Mouse (Mus musculus): ENCODE data around the gene C87436. TPM values are rescaled to one million over a fixed set of nuclear protein-coding genes. Genes with fewer than 3 reads are reported as not detected.

The C87436 gene
- total RNA-seq (2021): 26.0 and 31.3 TPM in 2 replicates
- long read RNA-seq, partial matches to known transcripts: 3 of 22 reads
- long read RNA-seq, other reads (novel, unspliced or antisense): 15 of 22 reads

DNA sequence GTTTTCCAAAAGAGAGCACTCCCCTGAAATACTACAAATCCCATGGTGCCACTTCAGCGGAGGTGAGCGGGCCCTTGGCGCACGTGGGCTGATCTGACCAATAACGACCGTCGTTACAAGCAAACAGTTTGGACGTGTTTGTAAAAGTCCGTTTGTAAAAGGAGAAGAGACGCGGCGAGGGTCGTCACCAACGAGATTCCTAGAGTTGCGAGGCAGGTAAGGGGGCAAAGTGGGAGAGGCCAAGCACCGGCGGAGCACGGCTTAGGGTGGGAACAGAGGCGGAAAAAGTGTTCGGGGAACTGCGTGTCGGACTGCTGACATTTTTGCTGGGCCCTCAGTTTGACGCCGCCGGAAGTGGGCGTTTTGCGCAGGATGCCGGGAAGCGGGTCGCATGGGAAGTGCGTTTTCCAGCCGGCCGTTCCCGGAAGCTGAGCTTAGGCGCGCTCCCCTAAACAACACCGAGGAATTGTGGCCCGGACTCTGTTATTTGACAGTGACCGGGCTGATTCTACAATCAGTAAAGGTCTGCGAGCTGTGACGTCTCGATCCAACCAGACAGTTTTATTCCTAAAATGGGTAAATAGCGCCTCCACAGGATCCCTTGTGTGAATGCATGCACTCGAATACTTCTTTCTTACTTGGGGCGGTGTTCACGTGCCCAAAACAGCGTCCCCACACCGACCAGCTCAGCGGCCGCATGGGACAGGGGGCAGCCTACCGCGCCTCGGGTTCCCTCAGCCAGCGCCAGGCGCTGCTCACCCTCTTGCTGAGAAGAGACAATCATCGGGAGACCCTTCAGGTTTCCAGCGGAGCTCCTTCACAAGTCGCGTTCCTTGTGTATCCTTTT lies at the start of gene C87436:
C87436 (plus strand) TSS at position 103 of the 847 bp plus-strand sequence.
- peak; percentile 94 for DNase-seq

DNA sequence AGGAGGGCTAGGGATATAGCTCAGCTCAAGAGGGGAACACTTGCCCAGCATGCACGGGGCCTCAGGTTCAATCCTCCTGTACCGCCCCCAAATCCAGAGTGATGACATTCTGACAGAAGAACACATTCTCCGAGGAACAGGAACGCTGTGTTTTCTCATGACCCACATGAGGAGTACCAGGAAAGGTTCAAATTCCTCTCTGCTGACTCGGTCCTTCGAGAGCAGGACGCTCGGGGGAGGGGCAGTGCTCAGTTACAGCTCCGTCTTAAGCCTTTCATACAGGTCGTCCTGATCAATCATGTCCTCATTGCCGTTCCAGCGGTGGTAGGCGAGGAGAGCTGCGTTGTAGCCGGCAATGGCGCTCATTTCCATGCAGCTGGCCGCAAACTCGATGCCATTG lies 49.7 kb upstream of the C87436 start:
- DNase-seq: no peak

DNA sequence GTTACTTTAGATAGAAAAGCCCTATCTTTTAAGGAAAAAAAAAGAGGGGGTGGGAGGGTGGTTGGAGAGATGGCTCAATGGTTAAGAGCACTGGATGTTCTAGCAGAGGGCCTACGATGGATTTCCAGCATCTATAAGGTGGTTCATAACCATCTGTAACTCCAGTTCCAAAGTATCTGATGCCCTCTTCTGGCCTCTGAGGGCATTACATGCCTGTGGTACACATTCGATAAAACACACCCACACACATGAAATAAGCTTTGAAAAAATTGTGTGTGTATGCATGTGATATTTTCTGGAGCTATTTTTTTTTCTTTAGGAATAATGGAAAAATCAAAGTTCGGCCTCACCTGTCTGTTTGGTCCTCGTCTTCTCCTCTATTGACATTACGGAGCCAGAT lies 46.8 kb upstream of the C87436 start:
- DNase-seq: no peak

DNA sequence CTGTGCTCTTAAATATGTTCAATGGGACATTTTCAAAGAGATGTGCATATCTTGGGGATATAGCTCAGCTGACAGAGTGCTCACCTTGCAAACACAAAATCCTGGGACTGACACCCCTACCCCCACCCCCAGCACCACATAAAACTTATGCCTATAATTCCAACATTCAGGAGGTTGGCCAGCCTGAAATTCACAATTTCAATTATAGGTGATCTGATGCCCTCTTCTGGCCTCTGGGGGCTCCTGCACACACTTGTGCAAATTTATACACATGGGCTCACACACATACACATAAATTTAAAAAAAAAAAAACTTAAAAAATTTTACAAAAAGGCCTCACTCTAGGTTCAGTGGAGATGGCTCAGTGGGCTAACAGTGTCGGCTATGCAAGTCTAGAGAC lies 45.0 kb upstream of the C87436 start:
- DNase-seq: no peak

DNA sequence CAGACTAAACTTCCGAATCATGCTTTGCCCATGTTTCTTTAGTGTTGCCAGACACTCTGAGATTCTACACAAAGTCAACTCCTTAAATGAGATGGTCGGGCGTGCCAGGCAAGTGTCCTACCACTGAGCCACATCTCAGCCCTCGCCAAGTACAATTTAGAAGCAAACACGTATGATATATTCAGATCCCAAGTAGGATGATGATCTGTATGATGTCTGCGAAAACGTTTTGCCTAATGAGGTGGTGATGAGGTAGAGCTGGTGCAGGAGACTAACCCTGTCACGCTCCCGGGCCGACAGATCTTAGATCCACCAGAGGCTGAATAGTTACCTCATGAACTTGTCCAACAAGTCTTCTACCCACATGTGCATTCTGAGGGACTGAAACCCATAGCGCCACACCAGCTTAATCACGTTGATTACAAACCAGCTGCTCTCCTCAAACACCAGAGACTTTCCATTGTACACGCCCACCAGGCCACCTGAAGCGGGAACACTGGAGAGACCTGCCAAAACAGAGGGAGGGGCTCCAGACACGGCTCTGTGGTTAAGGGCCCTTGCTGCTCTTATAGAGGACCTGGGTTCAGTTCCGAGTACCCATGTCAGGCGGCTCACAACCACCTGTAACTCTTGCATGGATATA lies 44.0 kb upstream of the C87436 start:
- no peak for DNase-seq

DNA sequence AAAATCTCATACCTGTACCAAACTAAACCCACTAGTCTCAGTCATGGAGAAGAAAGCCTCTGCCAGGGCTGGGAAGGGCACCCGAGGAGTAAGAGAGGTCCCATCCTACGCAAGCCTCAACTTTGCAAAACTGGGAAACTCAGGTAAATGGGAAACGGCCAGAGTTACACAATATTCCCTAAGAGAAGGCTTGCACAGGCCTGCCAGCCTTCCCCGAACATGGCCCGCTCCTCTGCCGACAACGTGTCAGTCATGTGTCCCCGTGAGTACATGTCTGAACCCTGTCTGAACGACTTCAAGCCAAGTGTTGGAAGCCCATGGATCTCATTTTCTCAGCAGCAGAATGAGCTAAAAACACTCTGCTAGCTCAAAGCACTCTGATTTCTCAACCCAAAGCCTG lies 43.2 kb upstream of the C87436 start:
- DNase-seq: no peak

DNA sequence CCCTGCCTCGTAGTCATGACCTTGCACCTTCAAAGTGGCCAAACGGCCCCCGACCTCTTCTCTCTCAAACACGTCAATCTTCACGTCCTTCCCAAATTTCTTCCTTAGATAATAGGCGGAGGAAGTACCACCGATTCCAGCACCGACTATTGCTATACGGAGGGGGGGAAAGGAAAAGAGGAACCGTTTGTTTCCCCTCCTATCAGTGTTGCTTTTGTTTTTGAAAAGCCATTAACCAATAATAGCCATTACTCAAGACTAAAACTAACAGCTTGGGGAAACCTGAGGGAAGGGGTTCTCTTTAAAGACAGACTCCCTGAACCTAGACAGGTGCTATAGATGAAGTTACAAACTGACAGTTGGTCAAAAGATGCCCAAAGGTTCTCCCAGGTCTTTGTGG lies 42.2 kb upstream of the C87436 start:
- no peak for DNase-seq

DNA sequence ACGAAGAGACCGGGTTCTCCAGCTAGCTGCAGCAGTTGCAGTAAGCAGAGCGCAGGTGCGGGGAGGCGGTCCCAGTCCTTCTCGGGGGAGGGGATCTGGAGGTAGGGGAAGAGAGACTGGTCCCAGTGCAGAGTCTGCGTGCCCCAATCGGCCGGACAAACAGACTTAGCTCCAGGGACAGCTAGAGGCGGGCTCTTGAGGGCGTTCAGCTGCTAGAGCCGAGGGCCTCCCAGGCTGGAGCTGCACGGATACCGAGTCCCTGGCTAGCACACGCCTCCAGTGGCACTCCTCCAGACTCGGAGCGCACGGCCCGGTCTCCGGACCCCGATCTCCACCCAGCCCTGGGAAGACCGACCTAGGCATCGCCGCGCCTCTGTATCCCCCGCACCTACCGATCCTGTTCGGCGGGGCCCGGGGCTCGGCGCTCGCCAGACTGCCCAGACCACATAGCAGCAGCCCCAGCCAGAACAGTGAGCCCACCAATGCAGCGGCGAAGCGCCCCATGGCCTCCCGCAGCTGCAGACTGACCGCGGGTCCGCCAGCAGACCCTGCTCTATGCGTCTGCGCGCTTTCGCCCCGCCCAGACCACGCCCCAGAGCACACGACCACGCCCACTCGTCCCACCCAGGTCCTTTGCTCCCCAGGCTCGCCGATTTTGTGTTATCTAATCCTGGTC lies 41.5 kb upstream of the C87436 start, which contains the start of gene Pcyox1:
Pcyox1 (minus strand) TSS at position 574 of the 676 bp plus-strand sequence.
- DNase-seq: peak; percentile 90

DNA sequence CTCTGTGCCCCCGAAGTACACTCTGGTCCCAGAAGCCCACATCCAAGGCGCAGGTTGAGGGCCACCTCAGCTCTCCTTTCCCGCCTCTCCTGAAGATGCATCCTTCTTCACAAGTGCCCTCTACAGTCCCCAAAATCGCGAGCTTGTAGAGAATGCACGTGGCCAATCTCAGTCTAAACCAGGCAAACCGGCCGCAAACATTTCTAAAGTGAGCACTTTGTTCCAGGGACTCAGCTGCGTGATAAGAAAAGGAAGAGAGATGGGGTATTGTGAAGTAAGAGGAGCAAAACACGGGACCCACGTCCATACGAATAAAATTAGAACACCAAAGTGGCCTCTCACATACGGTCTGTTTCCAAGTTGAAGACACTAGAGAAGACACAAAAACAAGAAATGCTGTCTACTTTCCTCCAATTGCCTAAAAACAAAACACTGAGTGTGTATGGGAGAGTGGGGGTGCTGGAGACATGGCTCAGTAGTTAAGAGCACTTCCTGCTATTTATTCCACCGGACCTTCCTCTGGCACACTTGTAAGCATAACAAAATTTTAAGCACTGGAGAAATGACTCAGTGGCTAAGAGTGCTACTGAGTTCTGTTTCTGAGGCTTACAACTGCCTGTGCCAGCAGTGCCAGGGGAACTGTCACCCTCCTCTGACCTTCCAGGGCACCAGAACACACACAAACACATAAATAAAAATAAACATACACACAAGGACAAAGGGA lies 40.8 kb upstream of the C87436 start:
- no peak for DNase-seq

DNA sequence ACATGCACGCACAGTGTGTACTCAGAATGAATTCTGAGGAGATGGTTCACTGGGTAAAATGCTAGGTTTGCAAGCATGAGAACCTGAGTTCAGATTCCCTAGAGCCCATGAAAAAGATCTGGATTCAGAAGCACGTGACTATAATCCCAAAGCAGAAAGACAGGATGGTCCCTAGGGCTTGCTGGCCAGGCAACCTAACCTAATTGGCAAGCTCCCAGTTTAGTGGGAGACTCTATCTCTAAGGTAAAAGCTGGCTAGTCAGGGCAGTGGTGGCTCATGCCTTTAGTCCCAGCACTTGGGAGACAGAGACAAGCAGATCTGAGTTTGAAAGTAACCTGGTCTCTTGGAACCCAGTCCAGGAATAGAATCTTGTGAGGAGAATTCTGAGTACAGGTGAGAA lies 39.2 kb upstream of the C87436 start:
- no peak for DNase-seq

DNA sequence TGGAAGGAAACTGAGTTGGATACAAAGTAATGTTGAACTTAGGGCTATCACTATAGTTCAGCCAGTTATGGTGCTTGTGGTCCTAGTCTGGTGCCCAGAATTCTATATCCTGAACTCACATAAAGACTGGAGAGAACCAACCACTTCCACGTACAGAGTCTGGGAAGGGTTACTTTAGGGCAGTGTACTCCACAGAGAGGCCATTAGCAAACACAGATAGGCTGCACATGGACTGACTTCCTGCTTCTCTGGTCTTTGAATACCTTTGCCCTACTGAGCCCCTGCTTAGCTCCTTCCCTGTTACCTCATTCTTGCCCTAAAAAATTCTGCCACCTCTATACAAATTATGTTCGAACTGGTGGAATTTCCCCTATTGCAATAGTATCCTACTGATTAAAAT lies 38.2 kb upstream of the C87436 start:
- DNase-seq: no peak

DNA sequence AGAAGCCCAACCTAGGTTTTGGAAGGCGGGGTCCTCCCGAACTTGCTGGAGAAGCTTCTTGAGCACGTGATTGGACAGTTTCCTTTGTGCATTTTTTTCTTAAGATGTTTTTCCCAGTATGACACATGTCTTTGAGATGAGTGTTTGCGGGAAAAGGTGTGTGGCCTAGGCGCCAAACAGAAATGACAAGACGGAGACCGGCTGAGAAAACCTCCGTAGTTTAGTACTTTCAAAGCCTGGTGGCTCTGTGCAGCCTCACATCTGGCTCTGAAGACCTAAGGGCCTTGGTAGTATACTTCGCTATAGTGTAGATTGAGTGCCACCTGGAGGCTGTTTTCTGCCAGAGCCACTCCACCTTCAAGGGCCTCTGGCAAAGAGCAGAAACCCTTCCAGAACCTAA lies 37.2 kb upstream of the C87436 start:
- peak; percentile 67 for DNase-seq

DNA sequence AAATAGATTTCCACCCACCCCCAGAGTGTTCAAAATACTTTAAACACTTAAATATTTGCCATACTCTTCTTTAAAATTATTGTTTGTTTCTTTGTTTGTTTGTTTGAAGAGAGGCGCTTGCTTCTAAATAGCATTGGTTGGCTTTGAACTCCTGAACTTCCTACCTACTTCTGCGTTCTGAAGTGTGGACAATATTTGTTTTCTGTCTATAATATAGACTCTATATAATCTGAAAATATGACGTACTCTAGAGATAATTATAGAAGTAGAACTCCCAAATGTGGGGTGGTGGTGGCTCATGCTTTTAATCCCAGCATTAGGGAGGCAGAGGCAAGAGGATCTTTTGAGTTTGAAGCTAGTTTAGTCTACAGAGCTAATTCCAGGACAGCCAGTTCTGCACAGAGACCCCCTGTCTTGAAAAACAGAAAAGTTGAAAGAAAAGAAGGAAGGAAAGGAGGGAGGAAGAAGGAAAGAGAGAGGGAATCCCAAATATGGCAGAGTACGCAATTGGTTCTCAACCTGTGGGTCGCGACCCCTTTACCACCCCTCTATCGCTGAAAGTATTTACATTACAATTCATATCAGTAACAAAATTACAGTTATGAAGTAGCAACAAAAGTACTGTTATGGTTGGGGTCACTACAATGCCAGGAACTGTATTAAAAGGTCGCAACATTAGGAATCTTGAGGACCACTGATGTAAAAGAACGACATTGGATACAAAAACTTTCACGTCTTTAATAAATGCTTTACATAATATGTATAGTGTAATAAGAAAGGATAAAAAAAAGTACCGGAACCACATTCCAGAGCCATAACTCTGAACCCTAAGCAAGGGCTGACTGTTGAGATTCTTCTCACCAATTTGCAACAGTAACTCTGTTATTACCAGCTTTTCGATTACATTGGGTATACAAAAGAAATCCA lies 35.2 kb upstream of the C87436 start:
- no peak for DNase-seq

DNA sequence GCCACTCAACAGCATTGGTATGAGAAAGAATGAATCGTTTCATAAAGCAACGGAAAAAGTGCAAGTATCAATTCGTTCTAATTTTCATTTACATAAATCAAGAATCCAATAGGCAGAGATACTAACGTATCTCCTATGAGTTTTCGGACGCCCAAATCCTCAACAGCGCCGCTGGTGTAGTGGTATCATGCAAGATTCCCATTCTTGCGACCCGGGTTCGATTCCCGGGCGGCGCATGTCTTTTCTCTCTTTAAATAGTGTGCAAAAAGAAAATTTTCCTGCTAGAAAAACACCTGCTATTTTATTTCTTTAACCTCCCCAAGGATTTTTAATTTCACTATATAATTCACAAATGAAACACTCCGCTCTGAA lies 34.5 kb upstream of the C87436 start:
- DNase-seq: peak; percentile 83

DNA sequence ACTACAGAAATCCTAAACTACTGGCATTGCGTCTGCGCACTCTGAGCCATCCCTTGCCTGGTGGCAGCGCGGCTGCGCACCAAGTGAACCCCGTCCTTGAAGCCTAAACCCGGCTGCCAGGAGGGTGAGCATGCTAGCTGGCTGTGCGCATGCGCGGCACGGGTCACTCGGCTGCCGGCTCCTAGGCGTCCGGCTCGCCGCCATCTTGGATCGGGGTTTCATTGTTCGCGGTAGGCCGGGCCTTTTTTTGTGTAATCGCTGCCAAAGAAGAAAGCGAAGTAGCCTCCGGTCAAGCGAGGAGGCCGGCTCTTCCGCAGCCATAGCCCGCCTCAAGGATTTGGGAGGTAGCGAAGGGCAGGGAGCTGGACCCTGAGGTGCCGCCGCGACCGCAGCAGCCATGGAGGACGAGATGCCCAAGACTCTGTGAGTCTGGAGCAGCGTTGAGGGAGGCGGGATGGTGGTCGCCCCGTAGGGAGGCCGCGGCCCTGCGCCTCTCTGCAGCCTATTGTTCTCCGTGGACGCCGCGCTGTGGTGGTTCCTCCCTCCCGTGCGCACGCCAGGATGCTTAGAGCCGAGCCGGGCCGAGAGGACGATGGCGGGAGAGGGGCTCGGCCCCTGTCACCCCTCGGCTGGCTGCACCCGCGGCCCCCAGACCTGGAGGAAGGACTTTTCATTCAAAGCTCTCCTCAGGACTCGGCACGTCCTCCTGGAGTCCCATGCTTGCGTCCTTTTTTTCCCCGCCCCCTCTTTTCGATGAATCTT lies 33.9 kb upstream of the C87436 start, which contains the start of gene Tia1:
Tia1 (plus strand) TSS at position 120 of the 762 bp plus-strand sequence.
- peak; percentile 97 for DNase-seq

DNA sequence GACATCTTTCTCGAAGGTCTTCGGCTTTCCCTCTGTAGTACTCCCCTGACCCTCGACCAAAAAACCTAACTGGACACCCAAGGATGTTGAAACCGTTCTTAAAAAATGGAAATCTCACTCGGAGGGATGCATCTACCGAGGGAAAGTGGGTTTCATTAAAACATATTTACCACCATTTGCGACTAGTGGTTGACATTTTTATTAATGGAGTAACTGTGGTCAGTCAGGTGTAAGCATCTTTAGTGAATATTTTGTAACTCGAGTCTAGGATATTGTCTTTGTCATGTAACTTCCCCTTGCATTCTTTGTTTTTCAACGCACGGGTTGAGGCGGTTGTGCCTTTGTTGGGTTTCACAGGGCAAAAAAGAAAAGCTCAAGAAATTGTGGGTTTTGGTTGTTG lies 33.2 kb upstream of the C87436 start:
- DNase-seq: no peak

DNA sequence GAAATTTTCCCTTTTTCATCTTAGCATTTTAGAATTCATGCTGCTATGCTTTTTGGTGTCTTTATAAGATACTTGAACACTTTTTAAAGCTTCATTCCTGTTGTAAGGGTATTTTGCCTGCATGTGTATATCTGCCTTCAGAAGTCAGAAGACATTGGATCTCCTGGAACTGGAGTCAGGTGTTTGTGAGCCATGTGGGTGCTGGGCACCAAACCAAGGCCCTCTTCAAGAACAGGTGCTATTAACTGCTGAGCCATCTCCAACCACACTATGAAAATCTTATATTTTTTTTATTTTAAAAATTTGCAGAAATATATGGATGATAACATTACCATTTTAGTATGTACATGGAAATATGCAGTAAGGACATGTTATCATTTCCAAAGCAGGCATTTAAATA lies 31.9 kb upstream of the C87436 start:
- no peak for DNase-seq

DNA sequence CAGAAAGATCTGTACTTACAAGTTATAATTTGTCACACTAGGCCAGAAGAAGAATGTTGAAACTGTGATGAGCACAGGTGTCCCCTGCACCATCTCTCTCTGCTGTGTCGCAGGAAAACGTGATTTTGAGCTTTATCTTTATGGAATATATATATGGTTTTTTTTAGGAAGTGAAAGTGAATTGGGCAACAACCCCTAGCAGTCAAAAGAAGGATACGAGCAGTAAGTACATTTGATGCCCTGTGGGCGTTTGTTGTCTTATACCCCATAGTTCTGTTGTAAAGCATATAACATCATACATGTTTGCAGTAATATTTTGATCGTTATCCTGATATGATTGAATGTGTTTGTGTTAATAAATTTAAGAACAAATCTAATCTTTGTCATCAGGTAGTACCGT lies 19.5 kb upstream of the C87436 start:
- DNase-seq: no peak

DNA sequence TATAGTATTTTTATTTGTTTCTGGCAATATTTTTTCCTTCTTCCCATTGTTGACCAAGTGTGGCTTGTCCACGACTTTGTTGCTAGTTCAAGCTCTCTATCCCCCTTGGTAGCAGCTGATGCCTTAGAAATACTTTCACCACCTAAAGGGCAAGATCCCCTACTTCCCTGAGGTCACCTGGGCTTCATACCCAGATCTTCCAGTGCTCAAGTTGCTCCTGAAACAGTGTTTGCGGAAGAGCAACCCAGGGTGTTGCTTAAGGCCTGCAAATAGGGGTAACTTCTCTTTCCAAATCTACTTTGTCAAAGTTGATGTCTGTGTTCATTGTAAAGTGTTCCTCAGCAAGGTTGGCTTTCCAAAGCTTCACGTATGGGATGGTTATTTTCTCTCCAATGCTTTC lies 18.9 kb upstream of the C87436 start:
- no peak for DNase-seq

DNA sequence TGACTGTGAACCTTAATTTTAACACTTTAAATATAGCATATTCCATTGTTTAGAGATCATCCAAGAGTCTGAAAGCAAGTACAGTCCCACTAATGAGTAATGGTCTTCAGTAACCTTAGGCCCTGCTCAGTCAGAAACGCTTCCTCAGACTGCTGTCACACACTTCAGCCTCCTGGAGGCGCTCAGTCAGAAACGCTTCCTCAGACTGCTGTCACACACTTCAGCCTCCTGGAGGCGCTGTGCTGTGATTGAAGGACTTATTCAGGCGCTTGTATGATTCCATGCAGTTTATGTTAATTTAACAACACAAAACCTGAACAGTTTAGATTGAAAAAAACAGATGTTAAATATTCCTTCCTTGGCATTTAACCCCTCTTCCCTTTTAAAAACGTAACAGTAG lies 17.7 kb upstream of the C87436 start:
- DNase-seq: no peak
